Mouse (Mus musculus): ENCODE measurements around the gene Agpat3. TPM values are rescaled to one million over a fixed set of nuclear protein-coding genes. Genes with fewer than 3 reads are reported as not detected.

Gene Agpat3
- polyA plus RNA-seq, 1 experiment from 2014 or later: 41.6 TPM

DNA sequence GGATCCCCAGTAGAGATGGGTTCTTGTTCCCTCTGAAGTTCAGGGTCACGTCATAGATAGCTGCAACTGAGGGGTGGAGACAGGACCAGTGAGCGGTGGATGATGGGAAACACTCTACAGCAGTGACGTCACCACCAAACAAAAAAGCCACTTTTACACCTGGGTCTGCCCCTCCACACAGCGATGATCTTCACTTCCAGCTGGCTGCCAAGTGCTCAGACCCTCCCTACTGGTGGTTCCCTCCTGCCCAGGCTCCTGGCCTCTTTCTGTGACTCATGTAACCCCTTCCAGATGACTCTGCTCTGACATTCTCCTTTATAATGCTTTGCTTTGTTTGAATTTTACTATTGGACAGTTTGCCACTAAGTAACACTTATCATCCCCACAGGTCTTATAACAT is 69.9 kb downstream of the Agpat3 start:
- no peaks in the 10 kb centered on the region for H3K27me3 ChIP-seq (ENCODE audit: low read depth, poor library complexity, severe bottlenecking)

GRCm38 (mm10) chr10:78280486-78280885 is 71.8 kb downstream of the Agpat3 start:
- no peaks in the 10 kb centered on the region for H3K9me3 ChIP-seq (replicated peaks)
- peaks cover 94% of the 10 kb centered on the region for H3K36me3 ChIP-seq
- no peak overlapping the region for H3K27ac ChIP-seq (replicated peaks)
- DNase-seq (ENCODE audit: low spot score): no peak
- no peaks in the 10 kb centered on the region for H3K4me1 ChIP-seq
- WGBS: 87% methylated on average over 9 of the region's 9 CpGs
- no peak overlapping the region for H3K4me3 ChIP-seq
- no peaks in the 10 kb centered on the region for H3K27me3 ChIP-seq (ENCODE audit: low read depth, poor library complexity, severe bottlenecking)

More for the DNA sequence above, 69.9 kb downstream of the Agpat3 start:
- Histone ChIP-seq H3K9me3 (replicated peaks) (no peaks in the 10 kb centered on the region), H3K4me1 (no peaks in the 10 kb centered on the region), H3K4me3 (no peak overlapping the region), H3K36me3 (peaks cover 97% of the 10 kb centered on the region), H3K27ac (replicated peaks) (no peak overlapping the region)
- 94% methylated on average over 4 of the region's 4 CpGs for WGBS
- DNase-seq (ENCODE audit: low spot score): no peak

DNA sequence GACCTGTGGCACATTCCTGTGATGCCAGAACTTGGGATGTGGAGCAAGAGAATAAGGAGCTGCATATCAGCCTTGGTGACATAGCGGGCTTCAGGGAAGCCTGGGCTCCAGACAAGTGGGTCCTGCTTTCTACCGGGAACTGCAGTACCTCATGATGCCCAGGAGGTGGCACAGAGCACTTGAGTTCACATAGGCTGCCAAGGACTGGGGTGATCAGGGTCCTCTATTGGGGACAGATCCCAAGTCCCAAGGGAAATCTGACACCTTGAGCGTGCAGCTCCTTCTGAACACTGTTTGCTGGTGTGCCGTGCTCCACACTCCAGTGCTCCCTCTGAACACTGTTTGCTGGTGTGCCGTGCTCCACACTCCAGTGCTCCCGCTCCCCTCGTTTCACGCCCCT is 73.1 kb downstream of the Agpat3 start:
- H3K4me1 ChIP-seq: no peaks in the 10 kb centered on the region
- H3K36me3 ChIP-seq: peaks cover 92% of the 10 kb centered on the region
- H3K27me3 ChIP-seq (ENCODE audit: low read depth, poor library complexity, severe bottlenecking): no peaks in the 10 kb centered on the region
- 42% methylated on average over 8 of the region's 8 CpGs for WGBS
- no peaks in the 10 kb centered on the region for H3K9me3 ChIP-seq (replicated peaks)
- DNase-seq (ENCODE audit: low spot score): peak; percentile 50
- no peak overlapping the region for H3K27ac ChIP-seq (replicated peaks)
- H3K4me3 ChIP-seq: no peak overlapping the region

DNA sequence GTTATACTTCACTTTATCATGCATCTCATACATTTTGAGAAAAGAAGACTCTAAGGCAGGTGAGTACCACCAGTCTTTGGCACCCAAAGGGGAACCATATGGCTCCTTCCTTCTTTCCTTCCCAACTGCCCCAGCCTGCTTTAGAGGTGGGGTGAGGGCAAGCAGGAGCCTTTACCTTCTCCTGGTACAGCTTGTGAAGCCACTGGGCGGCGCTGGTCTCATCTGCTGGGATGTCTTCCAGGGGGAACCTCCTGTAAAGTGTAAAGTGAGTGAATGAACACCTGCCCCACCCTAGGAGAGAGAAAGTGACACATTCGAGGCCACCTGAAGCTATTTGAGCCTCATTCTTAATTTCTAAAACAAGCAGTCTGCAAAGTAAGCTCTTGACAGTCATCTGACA is 74.5 kb downstream of the Agpat3 start:
- Histone ChIP-seq H3K4me1 (peaks cover 5% of the 10 kb centered on the region), H3K27me3 (ENCODE audit: low read depth, poor library complexity, severe bottlenecking) (no peaks in the 10 kb centered on the region), H3K36me3 (peaks cover 92% of the 10 kb centered on the region), H3K4me3 (no peak overlapping the region), H3K9me3 (replicated peaks) (no peaks in the 10 kb centered on the region), H3K27ac (replicated peaks) (no peak overlapping the region)
- DNase-seq (ENCODE audit: low spot score): no peak
- WGBS: 78% methylated on average over 3 of the region's 3 CpGs

GRCm38 (mm10) chr10:78276242-78276641 is 76.0 kb downstream of the Agpat3 start:
- WGBS: 95% methylated on average over 4 of the region's 4 CpGs
- H3K36me3 ChIP-seq: peaks cover 89% of the 10 kb centered on the region

DNA sequence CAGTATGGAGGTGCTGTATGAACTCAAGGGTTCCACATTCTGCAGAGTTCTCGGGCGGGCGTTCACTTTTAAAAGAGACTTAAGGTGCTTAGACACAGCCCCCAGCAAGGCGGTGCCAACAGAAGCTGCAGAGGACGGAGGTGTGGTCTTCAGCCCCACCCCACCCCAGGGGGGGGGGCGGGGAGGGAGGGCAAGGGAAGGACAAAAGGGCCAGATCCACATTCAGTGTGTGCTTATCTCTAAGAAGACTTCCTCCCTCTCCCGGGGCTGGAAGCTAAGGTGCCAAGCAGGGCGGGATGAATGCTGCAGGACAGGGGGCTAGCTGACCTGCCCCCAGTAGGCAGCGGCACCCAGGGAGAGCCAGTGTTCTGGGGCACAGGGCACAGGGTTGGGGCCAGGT is 79.4 kb downstream of the Agpat3 start:
- H3K4me1 ChIP-seq: peaks cover 9% of the 10 kb centered on the region
- 20% methylated on average over 9 of the region's 9 CpGs for WGBS
- H3K36me3 ChIP-seq: peaks cover 61% of the 10 kb centered on the region
- no peaks in the 10 kb centered on the region for H3K9me3 ChIP-seq (replicated peaks)
- 0 out of 2 replicates have a peak overlapping the region, but pooled peaks have one; percentile 13 for H3K27ac ChIP-seq (replicated peaks)
- H3K4me3 ChIP-seq: no peak overlapping the region
- H3K27me3 ChIP-seq (ENCODE audit: low read depth, poor library complexity, severe bottlenecking): no peaks in the 10 kb centered on the region
- DNase-seq (ENCODE audit: low spot score): no peak

More at GRCm38 (mm10) chr10:78276242-78276641, 76.0 kb downstream of the Agpat3 start:
- H3K9me3 ChIP-seq (replicated peaks): no peaks in the 10 kb centered on the region
- H3K4me1 ChIP-seq: peaks cover 9% of the 10 kb centered on the region
- no peak overlapping the region for H3K4me3 ChIP-seq
- no peaks in the 10 kb centered on the region for H3K27me3 ChIP-seq (ENCODE audit: low read depth, poor library complexity, severe bottlenecking)
- DNase-seq (ENCODE audit: low spot score): no peak
- H3K27ac ChIP-seq (replicated peaks): no peak overlapping the region

GRCm38 (mm10) chr10:78265881-78266280 is 86.4 kb downstream of the Agpat3 start:
- DNase-seq (ENCODE audit: low spot score): no peak
- 72% methylated on average over 3 of the region's 3 CpGs for WGBS
- Histone ChIP-seq H3K4me3 (no peak overlapping the region), H3K27ac (replicated peaks) (no peak overlapping the region), H3K36me3 (0 out of 2 replicates have a peak, but pooled peaks cover 1% of the 10 kb centered on the region), H3K27me3 (ENCODE audit: low read depth, poor library complexity, severe bottlenecking) (no peaks in the 10 kb centered on the region), H3K9me3 (replicated peaks) (no peaks in the 10 kb centered on the region), H3K4me1 (no peaks in the 10 kb centered on the region)

- H3K36me3 ChIP-seq: no peaks in the 10 kb centered on the region
- WGBS: 83% methylated on average over 3 of the region's 3 CpGs
Measured at GRCm38 (mm10) chr10:78264735-78265134, 87.6 kb downstream of the Agpat3 start.

DNA sequence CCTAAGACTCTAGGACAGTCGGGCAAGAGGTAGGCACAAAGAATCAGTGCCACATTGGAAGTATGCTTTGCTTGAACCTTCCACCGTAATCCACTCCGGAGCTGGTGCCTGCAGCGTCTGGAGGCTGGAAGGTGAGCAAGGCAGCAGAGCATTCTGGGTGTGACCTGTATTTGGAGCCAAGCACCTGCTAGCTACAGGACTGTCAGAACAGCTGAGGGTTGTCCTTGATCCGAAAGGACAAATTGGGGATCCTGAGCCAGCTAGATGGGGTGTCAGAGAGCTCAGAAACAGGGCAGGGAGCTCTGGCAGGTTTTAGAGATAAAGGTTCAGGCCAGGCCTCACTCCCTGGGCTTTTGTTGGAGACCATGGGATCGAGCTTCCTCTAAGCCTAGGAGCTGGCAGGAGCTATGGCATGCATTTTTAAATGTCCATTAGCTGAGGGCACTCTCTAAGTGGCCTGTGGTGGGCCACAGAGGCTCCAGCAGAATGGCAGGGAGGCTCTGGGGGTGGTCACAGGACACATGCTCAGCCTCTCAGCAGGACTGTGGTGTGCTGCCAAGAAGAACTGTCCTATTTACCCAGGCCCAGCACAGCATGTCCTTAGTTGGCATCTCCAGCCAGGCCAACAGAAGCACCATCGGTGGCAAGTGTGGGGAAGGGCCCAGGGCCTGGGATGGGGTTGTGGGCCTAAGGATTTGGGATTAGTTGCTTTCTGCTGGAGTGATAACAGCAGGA is 91.2 kb downstream of the Agpat3 start:
- Histone ChIP-seq H3K27me3 (ENCODE audit: low read depth, poor library complexity, severe bottlenecking) (no peaks in the 10 kb centered on the region), H3K4me1 (no peaks in the 10 kb centered on the region), H3K36me3 (no peaks in the 10 kb centered on the region), H3K27ac (replicated peaks) (no peak overlapping the region), H3K9me3 (replicated peaks) (no peaks in the 10 kb centered on the region), H3K4me3 (no peak overlapping the region)
- no peak for DNase-seq (ENCODE audit: low spot score)
- 79% methylated on average over 7 of the region's 7 CpGs for WGBS

More at GRCm38 (mm10) chr10:78264735-78265134, 87.6 kb downstream of the Agpat3 start:
- no peak overlapping the region for H3K4me3 ChIP-seq
- H3K27me3 ChIP-seq (ENCODE audit: low read depth, poor library complexity, severe bottlenecking): no peaks in the 10 kb centered on the region
- no peaks in the 10 kb centered on the region for H3K4me1 ChIP-seq
- DNase-seq (ENCODE audit: low spot score): no peak
- H3K27ac ChIP-seq (replicated peaks): no peak overlapping the region
- no peaks in the 10 kb centered on the region for H3K9me3 ChIP-seq (replicated peaks)

GRCm38 (mm10) chr10:78260322-78260721 is 92.0 kb downstream of the Agpat3 start:
- DNase-seq (ENCODE audit: low spot score): no peak
- H3K4me3 ChIP-seq: no peak overlapping the region
- 38% methylated on average over 5 of the region's 5 CpGs for WGBS
- no peaks in the 10 kb centered on the region for H3K36me3 ChIP-seq
- no peaks in the 10 kb centered on the region for H3K27me3 ChIP-seq (ENCODE audit: low read depth, poor library complexity, severe bottlenecking)
- H3K4me1 ChIP-seq: no peaks in the 10 kb centered on the region
- H3K9me3 ChIP-seq (replicated peaks): no peaks in the 10 kb centered on the region
- no peak overlapping the region for H3K27ac ChIP-seq (replicated peaks)

GRCm38 (mm10) chr10:78259702-78260101 is 92.6 kb downstream of the Agpat3 start:
- WGBS: 59% methylated on average over 6 of the region's 6 CpGs
- Histone ChIP-seq H3K27ac (replicated peaks) (no peak overlapping the region), H3K36me3 (no peaks in the 10 kb centered on the region), H3K4me3 (no peak overlapping the region), H3K9me3 (replicated peaks) (no peaks in the 10 kb centered on the region), H3K27me3 (ENCODE audit: low read depth, poor library complexity, severe bottlenecking) (no peaks in the 10 kb centered on the region), H3K4me1 (no peaks in the 10 kb centered on the region)
- no peak for DNase-seq (ENCODE audit: low spot score)

GRCm38 (mm10) chr10:78259230-78259629 is 93.1 kb downstream of the Agpat3 start:
- DNase-seq (ENCODE audit: low spot score): no peak
- Histone ChIP-seq H3K4me3 (no peak overlapping the region), H3K36me3 (no peaks in the 10 kb centered on the region), H3K4me1 (no peaks in the 10 kb centered on the region), H3K27me3 (ENCODE audit: low read depth, poor library complexity, severe bottlenecking) (no peaks in the 10 kb centered on the region), H3K27ac (replicated peaks) (no peak overlapping the region), H3K9me3 (replicated peaks) (no peaks in the 10 kb centered on the region)
- WGBS: 82% methylated on average over 5 of the region's 5 CpGs

- WGBS: 85% methylated on average over 6 of the region's 6 CpGs
- H3K9me3 ChIP-seq (replicated peaks): no peaks in the 10 kb centered on the region
Measured at GRCm38 (mm10) chr10:78258142-78258675, 94.1 kb downstream of the Agpat3 start.

More at GRCm38 (mm10) chr10:78258142-78258675, 94.1 kb downstream of the Agpat3 start:
- H3K27ac ChIP-seq (replicated peaks): no peak overlapping the region
- no peak for DNase-seq (ENCODE audit: low spot score)
- no peak overlapping the region for H3K4me3 ChIP-seq
- no peaks in the 10 kb centered on the region for H3K4me1 ChIP-seq
- H3K36me3 ChIP-seq: no peaks in the 10 kb centered on the region
- H3K27me3 ChIP-seq (ENCODE audit: low read depth, poor library complexity, severe bottlenecking): no peaks in the 10 kb centered on the region
